Mouse (Mus musculus) kidney, postnatal 36 days (tissue): Measurements from ENCODE around the gene Nt5m.
A peak's percentile ranks its signal among the peaks of the same experiment; 100 is the strongest.

ENCODE experiments used
- DNase-seq, 2 experiments: peaks; one replicate each; pipeline ENCODE4 v3.0.0; 2021 to 2022; ENCODE audit warnings: mixed read lengths in 2 of 2

Gene Nt5m

DNA sequence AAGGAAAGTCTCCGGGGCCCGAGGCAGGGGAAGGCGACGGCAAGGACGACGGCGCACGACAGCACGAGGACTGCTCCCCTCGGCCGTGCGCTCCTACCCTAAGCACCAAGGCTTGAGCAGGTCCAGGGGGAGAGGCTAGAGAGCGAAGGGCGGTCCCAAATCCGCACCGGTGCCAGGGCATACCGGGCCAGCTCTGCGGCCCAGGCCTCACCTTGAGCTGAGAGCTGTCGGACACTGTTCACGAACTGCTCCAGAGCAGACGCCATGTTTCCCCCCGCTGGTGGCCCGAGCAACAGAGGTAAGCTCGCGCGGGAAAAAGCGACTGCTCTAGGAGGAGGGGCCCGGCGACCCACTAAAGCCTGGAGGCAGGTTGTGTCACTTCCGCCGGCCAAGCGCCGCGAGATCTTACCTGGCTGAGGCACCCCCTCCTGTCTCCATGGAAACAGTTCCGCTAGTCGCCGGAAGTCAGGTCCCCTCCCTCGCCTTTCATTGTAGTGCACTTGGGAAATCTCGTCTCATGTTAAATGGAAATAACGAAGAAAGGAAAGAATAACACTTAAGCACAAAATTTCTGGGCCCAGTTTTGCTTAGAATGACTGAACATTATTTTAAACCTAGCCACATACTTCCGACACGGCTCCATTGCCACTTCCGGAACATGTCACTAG is 346 bp downstream of the Nt5m start, which contains the start of gene Cops3:
Gene Cops3 (minus strand): TSS at position 380 of the 668 bp plus-strand sequence.
- peak; percentile 98 to 99 for DNase-seq

DNA sequence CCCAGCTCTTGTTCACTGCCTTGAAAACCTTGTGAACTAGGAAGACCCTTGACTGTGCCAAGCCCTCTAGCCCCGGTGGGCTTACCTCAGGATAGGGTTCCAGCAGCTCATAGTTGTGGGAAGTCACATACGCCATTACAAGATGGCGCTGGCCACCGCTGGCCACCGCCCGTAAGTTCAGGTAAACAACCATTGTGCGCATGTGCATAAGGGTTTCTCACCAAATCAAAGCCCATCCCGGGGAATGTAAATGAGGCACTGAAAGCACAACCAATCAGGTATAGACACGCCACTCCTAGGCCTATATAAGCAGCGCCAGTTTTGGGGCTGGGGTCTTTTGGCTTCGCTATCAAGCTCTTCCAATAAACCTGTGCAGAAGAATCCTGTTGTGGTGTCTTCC is 7.1 kb downstream of the Nt5m start:
- DNase-seq: no peak

DNA sequence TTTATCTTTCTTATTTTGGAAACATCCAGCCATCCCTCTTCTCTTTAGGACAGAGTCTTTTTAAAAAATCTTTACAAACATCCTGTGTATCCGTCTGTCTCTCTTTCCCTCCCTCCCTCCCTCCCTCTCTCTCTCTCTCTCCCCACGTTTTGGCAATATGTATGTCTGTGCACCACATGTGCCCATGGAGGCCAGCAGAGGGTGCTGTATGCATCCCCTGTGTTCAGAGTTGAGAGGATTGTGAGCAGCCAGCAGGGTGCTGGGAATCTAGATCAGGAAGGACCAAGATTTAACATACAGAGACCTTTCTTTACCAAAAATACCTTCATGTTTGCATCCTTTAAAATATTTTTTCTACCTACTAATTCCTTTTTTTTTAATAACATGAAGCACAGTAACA is 7.9 kb downstream of the Nt5m start:
- peak; percentile 48 to 70 for DNase-seq

DNA sequence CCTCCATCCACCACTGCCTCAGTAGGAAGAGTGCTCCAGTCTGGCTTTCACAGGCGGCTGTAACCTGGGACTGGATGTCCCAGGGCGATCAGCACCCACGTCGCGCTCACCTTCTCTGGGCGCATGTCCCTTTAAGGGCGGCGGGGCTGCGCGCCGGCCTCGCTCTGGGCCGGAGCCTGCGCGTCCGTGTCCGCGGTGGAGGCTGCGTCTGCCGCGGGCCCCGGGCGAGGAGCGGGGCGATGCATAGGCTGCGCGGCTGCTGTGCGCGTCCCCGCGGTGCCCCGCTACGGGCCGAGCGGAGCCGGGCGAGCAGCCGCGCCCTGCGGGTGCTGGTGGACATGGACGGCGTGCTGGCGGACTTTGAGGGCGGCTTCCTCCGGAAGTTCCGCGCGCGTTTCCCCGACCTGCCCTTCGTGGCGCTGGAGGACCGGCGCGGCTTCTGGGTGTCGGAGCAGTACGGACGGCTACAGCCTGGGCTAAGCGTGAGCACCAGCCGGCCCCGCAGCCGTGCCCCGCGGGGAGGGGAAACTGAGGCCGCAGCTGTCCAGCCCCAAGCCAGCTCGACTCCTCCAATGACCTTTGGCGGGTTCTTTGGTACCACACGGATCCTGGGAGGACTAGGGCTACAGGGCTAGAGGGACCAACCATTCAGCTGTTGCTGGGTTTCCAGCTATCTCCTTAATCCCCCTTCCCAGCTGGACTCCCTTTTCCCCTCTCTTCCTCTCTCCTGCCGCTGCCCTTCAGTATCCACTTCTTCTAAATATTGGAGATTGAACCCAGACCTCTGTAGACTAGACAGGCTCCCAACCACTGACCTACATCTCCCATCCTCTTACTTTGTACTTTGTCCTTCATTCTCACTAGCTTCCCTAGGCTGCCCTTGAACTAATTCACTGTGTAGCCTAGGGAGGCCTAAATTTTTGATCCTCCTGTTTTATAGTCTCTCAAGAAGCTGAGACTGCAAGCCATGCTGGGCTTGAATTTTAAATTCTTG is 8.9 kb downstream of the Nt5m start:
- peak; percentile 79 to 90 for DNase-seq

DNA sequence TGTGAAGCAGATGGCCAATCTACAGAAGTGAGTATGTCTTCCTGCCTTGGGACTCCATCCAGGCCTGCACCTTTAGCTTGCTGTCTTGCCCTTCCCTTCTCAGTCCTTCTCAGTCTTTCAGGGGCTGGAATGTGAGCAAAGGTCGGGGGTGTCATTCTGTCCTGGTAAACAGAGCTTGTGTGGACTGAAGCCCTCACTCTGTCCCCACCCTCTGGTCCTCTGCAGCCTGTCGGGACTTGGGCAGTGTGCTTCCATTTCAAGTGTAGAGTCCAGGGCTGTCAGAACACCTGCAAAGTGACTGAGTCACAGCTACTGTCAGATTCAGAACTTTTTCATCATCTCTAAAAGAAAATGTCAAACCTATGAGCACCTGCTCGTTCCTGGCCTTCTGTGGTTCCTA is 13.6 kb downstream of the Nt5m start:
- DNase-seq: no peak

DNA sequence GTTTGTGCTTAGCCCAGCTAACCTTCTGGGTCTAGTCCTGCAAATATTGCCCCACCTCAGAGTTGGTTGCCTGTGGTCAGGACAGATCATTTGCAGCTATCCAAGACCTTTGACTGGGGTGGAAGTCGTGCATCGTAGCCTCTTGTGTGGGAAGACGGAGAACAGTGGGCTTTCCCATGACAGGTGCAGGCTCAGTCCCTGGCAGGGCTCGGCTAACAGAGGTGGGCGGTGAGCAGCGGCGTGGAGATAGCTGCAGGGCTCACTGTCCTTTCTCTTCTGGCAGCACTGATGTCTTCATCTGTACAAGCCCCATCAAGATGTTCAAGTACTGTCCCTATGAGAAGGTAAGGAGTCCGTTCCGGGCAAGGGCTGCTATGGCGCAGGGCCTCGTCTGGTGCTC is 21.2 kb downstream of the Nt5m start:
- DNase-seq: no peak

DNA sequence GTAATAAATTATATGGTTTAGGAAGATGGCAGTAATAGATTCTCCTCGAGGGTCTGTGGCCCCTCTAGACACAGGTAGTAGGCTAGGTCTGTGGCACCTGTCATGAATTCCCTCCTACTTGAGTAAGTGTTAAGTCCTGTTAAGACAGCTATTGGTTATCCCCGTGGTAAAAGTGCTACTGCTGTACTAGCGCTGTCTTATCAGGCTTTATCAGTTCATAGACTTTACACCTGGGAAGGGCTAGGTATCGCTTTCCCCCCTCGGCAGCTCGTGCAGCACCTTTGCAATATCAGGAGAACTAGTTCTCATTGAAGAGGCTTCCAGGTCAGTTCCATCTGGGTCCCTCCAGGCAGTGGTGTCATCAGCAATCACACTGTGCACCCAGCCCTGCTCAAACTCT is 25.1 kb downstream of the Nt5m start:
- DNase-seq: no peak

DNA sequence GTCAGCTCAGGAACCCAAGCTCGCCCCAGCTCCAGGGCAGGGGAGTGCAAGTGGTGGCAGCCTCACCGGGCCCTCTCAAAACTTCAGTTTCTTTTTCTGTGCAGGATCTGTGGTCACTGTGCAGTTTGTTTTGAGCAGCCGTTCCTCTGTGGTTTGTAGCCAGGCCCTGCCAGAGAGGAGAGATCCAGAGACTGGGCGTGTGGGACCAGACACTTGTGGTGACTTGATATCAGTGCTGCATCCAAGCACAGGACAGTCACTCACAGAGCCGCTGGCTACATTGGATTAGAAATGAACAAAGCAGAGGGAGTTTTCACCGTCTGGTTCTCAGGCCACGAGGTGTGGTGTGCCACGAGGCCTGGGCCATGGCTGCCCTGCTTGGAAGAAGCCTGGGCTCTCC is 32.9 kb downstream of the Nt5m start:
- no peak for DNase-seq

DNA sequence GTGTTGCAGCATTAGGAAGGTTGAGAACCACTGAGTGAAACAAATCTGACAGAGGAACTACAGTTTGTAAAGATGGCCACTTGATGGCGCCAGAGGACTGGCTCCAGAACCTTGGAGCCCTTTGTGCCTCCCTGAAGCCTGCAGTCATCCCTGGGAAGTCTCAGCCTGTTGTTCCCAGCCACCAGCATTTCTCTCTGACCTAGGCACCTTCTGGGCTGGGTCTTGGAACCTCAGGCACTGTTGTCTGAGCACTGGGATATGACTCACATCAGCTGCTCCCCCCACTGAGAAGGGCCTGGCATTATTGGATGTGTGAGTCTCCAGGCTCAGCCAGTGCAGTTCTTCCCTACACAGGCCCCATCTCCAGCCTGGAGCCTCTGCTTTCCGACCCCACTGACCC is 40.8 kb downstream of the Nt5m start:
- peak; percentile 68 to 90 for DNase-seq

DNA sequence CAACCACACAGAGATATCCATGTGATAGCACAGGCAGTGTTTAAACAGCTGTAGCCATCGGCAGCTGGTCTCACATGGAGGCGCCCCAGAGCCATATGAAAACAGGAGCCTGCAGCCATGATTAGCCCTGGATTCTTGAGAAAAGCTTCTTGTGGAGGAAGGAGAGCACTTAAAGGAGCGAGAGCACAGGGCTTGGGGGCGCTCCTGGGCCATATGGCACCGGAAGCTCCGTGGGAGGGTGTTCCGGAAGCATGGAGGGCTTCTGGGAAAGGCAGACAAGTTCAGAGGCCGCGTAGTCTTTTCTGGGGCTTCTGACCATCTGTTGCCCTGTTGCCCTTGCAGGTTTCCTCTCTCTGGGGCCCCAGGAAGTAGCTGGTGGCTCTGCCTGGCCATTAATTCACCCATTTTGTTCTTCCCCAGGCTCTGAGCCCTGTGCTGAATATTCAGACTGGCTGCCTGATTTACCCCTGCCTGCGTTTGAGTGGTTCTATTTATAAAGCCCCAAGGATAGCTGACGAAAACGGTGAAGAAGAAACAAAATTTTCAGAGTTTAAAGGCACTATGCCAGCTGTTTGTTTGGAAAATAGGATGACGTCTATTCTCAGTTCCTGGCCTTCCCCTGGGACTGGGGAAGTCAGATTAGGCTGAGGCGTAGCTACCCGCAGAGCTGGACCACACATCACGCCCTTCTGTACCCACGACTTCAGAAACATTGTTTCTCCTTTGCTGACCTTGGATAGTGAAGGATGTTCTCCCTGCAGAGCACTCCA is 46.2 kb downstream of the Nt5m start:
- peak; percentile 52 to 56 for DNase-seq

DNA sequence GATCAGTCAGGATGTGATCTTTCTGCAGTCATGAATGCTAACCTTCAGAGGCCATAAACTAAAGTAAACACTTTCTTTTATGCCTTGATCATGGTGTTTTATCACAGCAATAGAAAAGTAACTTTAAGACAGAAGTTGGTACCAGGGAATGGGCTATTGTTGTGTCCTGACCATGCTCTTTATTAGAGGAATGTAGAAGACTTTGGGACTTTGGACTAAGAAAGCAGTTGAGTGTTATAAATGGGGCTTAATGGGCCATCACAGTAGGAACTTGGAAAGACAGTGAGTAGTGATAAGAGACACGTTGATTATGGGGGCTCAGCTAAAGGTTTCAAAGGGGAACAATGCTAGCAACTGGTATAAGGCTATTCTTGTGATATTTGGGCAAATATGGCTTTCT is 47.7 kb downstream of the Nt5m start:
- no peak for DNase-seq

DNA sequence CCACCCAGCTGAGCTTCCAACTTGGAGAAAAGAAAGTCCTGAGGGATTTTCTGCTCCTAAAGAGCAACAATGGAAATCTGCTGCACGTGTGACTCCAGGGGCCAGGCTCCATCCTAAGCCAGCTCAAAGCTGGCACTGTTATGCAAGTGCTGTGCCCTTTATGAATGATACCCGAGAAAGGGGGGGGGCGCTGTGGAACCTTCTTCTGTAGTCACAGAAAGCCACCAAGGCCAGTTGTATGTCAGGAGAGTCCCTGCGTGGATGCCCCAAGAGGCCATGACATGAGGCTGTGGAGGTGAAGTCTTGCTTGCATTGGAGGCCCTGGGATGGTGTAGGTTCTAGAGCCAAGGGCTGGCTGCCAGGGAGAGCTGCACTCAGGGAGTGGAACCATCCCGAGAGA is 48.9 kb downstream of the Nt5m start:
- DNase-seq: no peak

DNA sequence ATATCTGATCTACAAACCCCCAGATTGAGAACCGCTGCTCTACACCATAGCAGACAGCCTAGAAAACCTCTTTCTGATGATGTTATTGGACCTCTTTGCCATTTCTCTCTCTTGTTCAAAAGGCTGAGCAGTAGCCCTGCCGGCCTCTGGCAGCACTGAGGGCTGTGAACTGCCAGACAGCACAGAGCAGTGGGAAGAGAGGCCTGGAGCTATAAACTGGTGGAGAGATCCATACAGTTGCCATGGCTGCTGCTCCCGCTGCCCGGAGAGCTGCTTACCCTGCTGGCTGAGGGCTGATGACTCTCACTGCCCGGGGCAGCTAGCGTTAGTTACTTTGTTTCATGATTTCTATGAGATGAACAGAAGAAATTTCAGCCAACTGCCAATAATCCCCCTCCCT is 52.6 kb downstream of the Nt5m start:
- DNase-seq: no peak

DNA sequence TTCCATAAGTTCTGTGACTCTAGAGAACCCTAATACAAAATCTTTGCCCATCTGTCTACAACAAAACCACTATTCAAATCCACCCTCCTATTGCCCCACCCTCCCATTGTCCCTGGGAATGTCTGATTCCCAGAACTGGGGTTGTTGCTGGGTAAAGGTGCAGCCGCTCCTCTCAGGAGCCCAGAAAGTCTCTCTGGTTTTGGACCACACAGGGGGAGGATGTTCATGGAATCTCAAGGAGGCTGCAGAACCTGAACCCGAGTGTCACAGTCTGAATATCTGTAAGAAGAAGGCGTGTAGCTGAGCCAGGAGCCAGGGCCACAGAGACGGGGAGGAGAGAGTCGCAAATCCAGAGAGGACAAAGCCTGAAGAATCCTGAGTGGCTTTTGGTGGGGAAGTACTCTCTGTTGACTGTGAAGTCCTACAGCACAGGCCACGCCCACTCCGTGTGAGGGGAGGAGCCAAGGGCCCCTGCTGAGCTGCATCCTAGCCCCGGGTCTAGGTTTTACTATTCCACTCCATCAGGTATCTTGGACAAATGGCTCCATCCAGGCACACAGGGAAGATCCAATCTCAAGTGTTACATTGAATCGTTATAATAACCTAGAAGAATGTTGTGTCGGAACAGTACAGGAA is 54.0 kb downstream of the Nt5m start:
- peak in 1 of 2 experiments; percentile 30 for DNase-seq

DNA sequence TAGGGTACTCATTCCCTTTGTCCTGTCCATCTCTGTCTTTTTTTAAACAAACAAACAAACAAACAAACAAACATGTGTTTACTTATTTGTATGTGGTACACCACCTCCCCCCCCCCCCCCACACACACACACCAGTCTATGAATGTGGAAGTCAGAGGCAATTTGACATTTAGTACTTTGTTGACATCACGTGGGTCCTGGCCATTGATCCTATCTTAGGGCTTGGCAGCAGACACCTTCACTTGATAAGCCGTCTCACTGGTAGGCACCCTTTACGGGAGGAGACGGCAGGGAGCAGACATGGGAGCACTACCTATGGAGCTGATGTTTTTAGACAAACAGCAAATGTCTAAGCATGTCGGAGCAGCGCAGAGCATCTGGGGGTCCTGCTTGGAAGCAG is 55.7 kb downstream of the Nt5m start:
- DNase-seq: no peak

DNA sequence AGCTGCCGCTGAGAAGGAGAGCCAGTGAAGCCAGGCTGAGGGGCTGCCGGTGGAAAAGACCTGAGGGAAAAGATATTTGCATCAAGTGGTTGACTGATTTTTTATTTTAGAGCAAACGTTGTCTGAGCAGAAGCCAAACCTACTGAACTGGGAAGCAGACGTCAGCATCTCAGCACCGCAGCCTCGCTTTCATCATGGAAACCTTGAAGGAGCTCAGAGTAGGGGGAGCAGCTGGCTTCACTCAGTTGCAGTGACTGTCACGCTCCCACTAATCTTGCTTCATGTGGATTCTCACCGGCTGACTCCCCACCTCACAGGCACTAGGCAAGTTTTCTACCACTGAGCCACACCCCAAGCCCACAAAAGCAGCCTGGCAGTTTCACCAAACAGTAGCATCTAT is 56.1 kb downstream of the Nt5m start:
- DNase-seq: no peak

DNA sequence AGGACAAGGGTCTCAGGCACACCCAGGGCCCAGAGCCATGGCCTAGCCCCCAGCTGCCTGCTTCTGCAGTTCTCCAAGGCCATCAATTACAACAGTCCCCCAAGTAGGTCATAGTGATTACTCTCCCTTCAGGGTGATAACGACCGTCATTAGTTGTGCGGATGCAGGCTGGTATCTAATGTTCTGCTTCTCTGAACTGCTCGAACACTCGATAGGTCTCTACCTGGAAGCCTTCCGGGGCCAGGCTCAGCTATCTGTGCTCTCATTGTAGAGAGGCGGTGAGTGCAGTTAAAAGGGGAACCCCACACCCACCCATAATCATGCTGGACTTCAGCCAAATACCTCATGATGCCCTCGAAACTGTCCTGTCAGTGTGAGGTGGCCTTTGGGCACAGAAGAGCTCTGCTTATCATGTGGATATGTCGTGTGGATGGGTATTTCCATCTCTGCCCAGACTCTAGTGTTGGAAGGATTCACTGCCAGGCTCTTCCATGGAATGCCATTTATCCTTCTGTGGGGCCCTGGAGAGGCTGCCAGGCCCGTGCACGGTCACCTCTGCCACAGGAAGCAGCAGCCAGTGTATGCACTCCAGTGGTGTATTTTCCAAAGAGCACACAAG is 58.8 kb downstream of the Nt5m start:
- DNase-seq: no peak

DNA sequence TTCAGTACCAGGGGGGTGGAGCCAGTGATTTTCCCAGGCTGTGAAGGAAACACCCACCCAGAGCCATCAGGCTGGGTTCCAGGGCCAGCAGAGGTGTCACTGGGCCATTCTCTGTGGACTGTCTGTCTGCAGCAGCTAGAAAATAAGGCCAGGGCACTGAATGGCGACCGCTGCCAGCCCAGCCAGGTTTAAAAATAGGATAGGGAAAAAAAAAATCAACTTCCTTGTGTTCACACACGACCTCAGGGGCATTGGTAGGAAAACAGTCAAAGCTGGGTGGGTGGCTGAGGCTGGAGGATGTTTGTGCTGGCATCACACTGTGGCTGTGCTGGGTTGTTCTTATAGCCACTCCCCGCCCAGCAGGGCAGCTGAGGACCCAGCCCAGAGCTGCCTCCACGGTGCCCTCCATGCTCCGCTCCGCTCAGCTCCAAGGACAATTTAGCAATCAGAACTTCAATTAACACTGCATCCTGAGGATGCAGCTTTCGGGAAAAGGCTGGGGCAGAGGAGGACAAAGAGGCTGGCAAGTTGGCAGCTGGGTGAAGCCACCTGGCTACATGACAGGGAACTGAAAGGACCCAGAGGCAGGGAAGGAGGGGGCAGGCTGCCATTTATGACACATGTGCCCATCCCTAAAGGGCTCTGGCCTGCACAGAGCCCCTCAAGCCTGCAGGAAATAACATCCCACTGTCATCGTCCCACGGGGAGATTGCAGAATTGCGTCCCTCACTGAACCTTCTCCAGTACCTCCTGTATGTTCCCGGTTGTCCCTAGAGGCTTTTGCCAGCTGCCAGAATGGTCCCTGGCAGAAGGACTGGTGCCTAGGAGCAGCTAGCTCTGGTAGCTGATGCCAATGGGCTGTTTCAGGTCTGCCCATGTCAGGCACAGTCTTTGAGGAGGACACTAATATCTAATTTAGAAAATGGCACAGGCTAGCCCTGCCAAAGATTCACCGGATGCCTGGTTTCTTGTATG is 60.8 kb downstream of the Nt5m start:
- DNase-seq: peak; percentile 74 to 78

DNA sequence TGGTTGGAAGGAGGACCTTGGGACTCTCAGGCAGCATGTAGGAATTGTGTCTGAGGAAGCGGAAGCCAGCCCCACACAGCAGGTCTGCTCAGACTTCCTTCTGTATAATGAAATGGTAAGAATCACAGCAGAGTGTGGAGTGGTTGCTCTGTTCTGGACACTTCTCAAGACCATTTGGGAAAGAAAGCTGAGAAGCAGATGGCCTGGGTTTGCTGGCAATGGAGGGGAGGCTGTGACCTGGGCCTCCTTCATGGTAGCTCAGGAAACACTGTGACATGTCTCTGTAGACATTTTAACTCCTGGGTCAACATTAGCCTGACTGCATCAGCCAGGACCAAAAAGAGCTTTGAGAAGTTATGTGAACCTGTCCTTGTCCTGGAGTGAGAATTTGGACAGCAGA is 61.7 kb downstream of the Nt5m start:
- no peak for DNase-seq

DNA sequence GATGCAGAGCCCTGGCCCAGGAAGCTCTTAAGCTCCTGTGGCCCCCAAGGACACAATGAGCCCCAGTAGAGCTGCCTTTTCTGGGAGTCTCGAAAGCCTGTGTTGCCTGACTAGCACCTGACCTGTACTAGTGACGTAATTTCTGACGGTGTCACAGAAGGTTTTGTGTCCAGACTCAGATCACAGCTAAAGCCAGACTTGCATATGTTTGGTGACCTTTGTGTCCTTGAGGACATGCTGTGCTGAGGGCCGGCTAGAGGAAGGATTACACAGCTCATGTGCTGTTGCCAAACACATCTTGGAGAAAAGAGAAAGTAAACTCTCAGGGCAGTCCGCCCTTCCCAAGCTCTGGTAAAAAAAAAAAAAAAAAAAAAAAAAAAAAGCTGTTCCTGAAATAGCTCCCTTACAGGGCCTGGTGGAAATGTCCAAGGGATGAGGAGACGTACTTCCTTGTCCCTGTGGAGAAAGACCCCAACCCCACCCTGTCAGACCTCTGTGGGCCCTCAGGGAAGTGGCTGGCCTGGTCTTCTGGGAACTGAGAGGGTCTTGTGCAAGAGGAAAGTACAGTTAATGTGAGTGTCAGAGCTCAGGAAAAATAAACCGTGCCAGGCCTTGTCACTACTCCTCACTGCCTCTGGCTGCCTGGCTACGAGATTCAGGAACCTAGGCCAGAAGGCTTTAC is 62.9 kb downstream of the Nt5m start:
- peak; percentile 42 to 79 for DNase-seq
